Mouse (Mus musculus) embryo, embryonic 9.5 days (tissue): ENCODE results near the gene Spag6.

Experiments
- DNase-seq: peaks from one replicate; pipeline ENCODE4 v3.0.0-alpha.2; 2017; ENCODE audit errors: extremely low spot score

Gene Spag6

GRCm38 (mm10) chr2:18693871-18694610 is at the start of gene Spag6:
Gene Spag6, plus strand, starts transcription at chr2:18694032.
- peak; percentile 91 for DNase-seq

GRCm38 (mm10) chr2:18648563-18648962 is 45.3 kb upstream of the Spag6 start:
- no peak for DNase-seq

DNA sequence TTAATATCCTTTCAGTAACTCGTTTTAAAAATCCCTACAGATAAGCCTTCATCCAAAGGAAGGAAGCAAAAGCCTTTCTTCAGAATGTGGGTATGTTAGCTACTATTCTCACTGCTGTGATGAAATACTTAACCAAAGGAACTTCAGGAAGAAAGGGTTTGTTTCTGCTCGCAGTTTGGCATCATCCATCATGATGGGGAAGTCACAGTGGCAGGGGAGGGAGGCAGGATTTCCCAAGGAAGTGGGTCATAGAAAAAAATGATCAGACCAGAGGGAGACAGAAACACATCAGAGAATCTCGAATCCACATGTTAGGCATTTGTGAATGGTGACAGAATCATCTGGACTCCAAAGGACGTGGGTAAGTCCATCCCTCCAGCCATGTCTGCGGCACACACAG is 39.0 kb upstream of the Spag6 start:
- no peak for DNase-seq

DNA sequence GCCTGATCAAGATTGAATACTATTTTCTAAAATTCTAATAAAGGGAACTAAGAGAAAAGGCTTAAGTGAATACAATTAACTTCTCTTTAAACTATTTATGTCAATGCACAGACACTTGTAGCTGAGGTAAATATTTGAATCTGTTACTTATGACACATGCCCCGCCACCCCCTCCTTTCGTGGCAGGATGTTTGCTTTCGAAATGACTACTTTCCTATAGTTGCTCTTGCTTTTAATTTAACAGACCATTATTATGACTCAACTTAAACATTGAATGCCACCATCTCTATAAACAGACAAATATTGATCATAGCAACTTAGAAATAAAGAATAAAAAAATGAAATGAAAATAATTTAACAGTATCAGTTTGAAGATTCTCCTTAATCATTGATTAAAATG is 29.8 kb upstream of the Spag6 start:
- no peak for DNase-seq

- peak; percentile 40 for DNase-seq
These were observed 22.8 kb upstream of the Spag6 start for GRCm38 (mm10) chr2:18671041-18671440.

DNA sequence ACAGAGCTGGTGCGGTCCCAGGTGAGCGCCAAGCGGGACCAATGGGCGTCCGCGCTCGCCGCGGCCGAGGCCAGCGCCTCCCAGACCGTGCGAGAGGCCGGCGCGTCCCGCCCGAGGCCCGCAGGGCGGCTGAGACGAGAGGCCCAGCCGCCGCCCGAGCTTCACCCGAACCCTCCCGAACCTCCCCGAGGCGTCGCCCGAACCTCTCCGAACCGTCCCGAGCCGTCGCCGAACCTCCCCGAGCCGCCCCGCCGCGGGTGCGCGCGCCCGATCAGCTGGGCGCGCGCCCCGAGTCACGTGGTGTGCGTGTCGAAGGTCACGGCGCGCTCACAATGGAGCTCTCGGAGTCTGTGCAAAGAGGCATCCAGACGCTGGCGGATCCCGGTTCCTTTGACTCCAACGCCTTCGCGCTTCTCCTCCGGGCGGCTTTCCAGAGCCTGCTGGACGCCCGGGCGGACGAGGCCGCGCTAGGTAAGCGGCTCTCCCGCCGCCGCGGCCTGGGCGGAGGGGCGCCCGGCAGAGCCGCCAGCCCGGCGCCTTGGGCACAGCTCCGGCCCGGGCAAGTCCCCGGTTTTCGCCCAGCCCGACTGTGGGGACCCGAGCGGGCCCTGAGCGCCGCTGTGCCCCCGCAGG is 21.6 kb upstream of the Spag6 start, which contains the start of gene Commd3:
TSS of gene Commd3 (plus strand) at position 252 of the 633 bp plus-strand sequence.
- peak; percentile 93 for DNase-seq

DNA sequence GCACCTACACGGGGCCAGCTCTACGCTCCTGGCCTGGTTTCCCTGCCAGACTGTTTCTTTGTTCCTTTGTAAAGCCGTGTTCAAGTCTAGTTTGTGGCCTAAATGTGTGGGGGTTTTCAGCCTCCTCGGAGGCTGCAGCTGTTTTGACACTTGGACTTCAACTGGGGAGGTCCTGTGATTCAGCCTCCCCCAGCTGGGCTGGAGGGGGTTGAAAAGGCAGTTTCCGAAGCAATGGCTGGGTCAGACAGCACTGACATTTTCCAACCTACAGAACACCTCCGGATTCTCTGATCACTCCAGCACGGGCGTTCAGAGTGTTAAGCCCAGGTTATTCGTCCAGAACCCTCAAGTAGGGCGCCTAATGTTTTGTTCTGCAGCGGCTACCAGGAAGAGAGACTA is 21.1 kb upstream of the Spag6 start:
- DNase-seq, result no peak

GRCm38 (mm10) chr2:18673766-18674165 is 20.1 kb upstream of the Spag6 start:
- no peak for DNase-seq

DNA sequence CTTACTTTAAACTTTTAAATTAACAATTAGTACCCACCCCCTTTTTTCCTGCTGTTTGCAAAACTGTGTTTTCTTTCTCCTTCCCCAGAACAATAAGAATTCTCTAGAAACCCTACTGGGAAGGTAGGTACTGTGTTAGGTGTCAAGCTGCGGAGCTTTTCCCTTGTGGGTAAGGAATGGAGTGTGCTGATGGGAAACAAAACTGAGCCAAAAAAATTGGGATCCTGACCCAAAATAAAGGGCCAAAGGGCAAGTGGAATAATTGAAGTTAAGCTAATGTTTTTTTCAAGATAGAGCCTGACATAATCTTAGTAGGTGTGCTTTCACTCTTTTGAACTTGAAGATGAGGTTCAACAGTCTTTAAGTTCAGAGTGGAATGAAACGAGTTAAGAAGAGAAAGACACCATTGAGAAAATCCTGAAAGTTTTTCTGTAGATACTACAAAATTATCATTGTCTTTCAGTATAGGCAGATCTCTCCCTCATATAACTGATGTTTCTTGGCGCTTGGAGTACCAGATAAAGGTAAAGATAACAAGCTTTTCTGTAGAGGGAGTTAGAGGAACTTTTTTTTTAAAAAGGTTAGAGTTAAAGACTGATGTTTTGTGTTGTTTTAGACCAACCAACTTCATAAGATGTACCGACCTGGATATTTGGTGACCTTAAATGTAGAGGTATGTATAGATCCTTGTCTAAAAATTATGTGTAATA is 19.5 kb upstream of the Spag6 start:
- DNase-seq, result no peak

- DNase-seq, result no peak
These were observed 18.0 kb upstream of the Spag6 start for GRCm38 (mm10) chr2:18675681-18676456.

DNA sequence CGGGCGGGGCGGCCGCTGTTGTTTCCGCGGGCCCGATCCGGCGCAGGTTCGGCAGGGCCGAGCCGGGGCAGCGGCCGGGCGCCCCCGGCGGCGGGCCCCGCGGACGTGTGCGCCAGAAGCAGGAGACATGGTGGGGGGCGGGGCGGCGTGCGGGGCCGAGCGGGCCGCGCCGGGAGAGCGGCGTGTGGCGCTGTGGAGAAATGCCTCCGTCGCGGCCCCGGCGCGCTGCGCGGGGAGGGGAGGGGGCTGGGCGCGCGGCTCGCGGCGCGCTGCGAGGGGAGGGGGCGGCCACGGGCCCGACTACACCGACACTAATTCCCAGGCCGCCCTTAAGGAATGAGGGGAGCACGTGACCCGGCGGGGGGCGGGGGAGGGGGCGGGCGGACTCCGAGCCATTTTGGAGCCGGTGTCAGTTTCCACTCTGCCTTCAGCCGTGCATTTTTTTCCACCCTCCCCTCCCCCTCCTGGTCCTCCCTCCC is 17.3 kb upstream of the Spag6 start:
- peak; percentile 98 for DNase-seq

- DNase-seq, result peak; percentile 77
These were observed 16.8 kb upstream of the Spag6 start, which contains the start of gene Bmi1 for GRCm38 (mm10) chr2:18676936-18677491. Gene Bmi1, plus strand, starts transcription at chr2:18677018.

DNA sequence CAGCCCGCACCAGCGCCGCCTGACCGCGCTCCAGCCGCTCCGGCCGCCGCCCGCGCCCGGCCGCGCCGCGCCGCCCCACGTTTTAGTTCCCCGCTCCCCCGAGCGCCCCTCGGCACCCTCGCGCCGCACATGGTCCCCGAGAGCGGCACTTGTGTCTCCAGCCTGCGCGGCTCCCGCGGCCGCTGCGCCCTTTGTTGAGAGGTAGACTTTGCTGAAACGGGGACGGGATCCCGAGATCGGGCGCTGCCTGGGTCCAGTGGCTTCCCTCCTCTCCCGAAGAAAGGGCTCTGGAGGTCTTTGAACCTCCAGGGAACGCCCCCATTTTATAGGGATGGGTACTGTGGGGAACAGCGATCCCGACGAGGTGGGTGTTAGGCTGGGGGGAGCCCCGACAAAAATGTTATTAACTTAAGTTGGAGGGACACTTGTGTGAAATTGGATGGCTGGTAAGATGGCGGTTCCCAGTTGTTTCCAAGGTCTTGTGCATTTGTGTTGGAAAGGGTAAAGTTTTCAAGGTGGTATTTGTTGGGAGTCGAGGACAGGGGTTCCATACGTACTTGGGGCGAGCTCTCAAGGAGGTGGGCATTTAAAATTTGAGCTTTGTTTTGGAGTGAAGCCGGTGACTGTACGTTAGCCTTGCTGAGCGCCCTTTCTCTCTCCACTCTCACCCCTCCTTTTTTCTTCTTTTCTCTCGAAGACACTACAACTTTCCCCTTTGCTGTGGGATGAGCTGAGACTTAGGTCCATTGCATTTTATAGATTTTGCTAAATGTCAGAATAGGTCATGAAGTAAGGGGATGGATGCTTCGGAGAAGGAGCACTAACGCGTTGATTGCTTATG is 16.0 kb upstream of the Spag6 start:
- peak; percentile 79 for DNase-seq

DNA sequence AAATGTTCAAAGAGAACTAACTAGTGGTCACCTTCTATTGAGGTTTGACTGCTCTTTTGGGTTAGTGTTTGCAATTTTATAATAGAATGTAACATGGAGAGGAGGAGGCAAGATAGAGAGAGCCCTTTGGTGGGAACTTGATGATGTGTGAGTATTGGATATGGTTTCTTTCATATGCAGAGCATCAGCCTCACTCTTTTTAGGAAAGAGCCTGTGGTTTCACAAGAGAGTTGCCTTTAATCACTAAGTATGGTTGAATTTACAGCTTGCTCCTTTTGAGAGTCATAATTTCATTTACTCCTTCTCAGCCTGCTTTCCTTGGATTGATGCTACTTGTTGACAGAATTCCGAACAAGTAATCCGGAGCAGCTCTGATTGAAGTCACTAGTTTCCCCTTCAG is 14.1 kb upstream of the Spag6 start:
- DNase-seq, result no peak

- no peak for DNase-seq
These were observed 13.3 kb upstream of the Spag6 start for GRCm38 (mm10) chr2:18680501-18680900.

GRCm38 (mm10) chr2:18680961-18681360 is 12.9 kb upstream of the Spag6 start:
- DNase-seq, result peak; percentile 67

DNA sequence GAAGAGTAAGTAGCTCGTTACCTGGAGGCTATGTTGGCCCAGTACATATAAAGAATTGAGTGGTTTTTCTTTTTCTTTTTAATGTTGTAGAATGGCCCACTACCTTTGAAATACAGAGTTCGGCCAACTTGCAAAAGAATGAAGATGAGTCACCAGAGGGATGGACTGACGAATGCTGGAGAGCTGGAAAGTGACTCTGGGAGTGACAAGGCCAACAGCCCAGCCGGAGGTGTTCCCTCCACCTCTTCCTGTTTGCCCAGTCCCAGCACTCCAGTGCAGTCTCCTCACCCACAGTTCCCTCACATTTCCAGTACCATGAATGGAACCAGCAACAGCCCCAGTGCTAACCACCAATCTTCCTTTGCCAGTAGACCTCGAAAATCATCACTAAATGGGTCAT is 9.8 kb upstream of the Spag6 start:
- no peak for DNase-seq

GRCm38 (mm10) chr2:18686386-18686785 is 7.4 kb upstream of the Spag6 start:
- no peak for DNase-seq

DNA sequence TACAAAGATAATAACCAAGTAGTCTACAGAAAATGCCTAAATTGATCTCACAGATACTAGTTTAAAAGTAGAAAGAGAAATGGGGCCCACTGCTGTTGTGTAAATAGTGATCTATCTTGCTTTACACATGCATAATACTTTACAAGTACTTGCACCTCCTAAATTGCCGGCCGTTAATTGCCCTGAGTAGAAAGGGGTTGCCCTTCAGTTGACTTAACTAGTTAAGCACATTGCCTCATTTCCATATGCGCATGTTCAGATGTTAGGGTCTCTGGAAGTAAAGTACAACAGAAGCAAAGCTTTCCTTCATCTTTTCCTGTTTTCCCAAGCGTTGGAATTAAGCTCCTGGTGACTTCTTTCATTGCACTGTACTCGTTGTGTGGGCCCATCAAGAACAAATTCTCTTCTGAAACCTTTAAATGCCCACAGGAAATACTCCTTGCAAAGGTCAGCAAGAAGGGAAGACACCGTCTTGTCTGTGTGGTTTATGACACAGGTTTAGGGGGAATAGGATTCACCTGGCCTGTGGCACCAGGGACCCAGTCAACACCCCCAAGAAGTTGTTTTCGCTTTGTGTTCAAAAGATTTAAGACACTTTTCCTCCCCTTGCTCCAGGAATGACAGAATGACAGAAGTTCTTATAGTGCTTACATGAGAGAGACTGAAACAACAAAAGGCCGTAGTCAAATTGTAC is 6.9 kb upstream of the Spag6 start:
- DNase-seq, result no peak

- no peak for DNase-seq
These were observed 6.1 kb upstream of the Spag6 start for GRCm38 (mm10) chr2:18687671-18688170.
